Mouse (Mus musculus) urinary bladder, adult 2 months (tissue): ENCODE measurements around the gene Sh2d7. TPM values are rescaled to one million over a fixed set of nuclear protein-coding genes. Genes with fewer than 3 reads are reported as not detected.
A peak's percentile ranks its signal among the peaks of the same experiment; 100 is the strongest.
"Not testable (repeated sequence)": the region's sequence is repeated elsewhere in the genome, so short reads cannot be mapped to it uniquely, and the experiment has no call there.

ENCODE experiments used
- DNase-seq: peaks from one replicate; pipeline ENCODE4 v3.0.0; 2022; ENCODE audit warnings: low spot score
- polyA plus RNA-seq: library from polyadenylated mRNA; depleted of rRNA; stranded (reverse); fragments of >200 nt; gene quantifications from 2 replicates; pipeline ENCODE4 v1.2.3, GENCODE M21; 2012

Gene Sh2d7
- polyA plus RNA-seq, 1 experiment, result not detected

- no peak for DNase-seq
Observed at GRCm38 (mm10) chr9:54544212-54544953, 5.6 kb downstream of the Sh2d7 start.

- no peak for DNase-seq
Observed at GRCm38 (mm10) chr9:54544954-54545315, 6.2 kb downstream of the Sh2d7 start.

DNA sequence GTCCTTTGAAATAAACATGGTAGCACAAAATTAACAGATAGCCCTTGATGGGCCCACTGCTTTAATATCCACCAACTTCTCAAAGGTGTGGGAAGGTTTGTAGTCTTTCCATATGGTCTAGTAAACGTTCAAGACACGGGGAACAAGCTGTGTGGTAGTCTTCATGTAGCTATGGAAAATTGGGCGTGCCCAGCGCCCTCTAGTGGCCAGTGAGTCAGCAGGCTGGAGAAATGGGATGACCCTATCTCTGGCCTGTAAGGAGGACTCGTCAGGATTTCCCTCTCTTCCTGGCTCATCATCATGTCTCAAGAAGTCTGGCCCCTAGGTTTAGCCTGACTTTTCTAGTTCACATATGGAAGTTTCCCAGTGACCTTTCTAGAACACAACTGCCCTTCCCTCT is 8.8 kb downstream of the Sh2d7 start:
- DNase-seq, result no peak

GRCm38 (mm10) chr9:54549433-54549832 is 10.6 kb downstream of the Sh2d7 start:
- no peak for DNase-seq

GRCm38 (mm10) chr9:54552409-54552808 is 13.6 kb downstream of the Sh2d7 start:
- DNase-seq, result no peak

- DNase-seq, result no peak
Observed at GRCm38 (mm10) chr9:54555044-54555443, 16.3 kb downstream of the Sh2d7 start.

DNA sequence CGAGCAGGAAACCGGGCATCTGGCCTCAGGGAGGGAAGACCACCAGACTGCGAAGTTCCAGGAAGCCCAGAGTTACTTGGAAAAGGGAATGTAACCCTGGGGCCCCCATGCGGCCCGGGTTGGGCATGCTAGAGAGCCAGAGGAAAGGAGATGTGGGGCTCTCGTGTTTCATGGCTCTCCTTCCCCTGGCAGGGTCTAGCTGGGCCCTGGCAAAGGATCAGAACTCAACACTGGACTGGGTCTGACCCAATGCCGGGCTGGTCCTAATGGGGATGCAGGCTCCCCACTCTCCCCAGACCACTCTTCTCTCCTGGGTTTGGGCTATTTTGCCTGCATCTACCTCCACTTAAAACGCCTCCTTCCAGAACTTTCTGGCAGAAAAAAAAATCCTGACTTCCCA is 19.9 kb downstream of the Sh2d7 start:
- DNase-seq, result no peak

DNA sequence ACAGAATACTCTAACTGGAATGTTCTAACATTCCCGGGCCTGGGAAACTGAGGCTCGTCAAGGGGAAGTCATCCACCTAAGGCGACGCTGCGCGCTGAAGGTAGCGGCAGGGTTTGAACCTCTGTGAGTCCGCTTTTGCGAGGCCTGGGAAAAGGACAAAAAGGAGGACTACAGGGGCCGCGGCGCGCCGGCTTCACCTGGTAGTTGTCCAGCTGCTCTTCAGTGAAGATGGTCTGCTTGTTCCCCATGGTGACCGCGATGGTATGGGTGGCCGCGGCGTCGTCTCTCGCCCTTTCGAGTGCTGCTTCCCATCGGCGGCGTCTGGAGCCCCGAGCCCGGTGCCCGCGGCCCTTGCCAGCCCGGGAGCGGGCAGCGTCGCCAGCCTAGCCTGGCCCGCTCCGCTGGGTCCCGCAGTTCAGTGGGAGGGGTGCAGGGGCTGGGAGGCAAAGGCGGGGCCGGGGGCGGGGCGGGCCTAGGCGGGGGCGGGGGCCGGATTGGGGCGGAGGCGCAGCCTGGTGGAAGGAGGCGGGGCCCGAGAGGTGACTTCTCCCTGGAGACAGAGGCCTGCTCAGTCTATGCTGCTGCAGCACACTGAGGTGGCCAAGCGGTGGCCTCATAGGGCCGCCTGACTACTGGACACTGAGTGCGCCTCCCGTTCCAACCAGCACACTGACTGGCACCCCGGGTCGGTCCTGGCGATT is 21.1 kb downstream of the Sh2d7 start, which contains the start of gene Cib2:
Cib2 (minus strand) TSS at position 448 of the 701 bp plus-strand sequence.
- DNase-seq, result peak; percentile 58

GRCm38 (mm10) chr9:54560831-54561601 is 22.2 kb downstream of the Sh2d7 start:
- no peak for DNase-seq

DNA sequence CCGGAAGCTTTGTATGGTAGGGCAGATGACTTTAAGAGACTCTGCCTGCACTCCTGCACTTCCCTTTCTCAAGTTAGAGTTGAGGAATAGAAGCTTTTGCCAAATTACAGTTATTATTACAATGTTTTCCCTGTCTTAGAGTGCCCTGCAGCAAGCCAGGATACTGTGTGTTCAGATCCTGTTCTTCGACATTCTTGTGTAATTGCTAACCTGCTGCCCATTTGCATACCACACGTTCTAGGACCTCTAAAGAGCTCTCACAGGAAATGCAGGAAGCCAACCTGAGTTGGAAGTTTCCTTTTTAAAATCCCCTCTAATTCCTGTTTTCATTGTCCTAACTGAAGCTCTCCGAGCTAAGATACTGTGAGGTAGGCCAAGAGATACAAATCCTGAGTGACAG is 28.2 kb downstream of the Sh2d7 start:
- no peak for DNase-seq

DNA sequence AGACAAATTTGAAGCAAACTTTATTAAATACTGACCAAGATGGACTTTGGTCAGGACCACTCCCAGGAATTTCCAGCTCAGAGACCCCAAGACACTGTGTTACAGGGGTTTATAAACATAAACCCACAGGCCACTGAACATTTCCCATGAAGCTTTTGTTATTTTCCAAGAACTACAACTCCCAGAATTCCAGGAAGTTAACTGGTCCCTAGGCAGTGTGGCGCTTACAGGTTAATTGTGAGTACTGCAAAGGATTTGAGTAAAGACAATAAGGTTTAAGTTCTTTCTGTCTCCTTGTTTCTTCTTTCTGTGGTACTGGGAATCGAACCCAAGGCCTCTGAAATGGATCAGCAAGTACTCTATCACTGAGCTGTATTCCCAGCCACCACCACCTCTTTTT is 29.9 kb downstream of the Sh2d7 start:
- no peak for DNase-seq

GRCm38 (mm10) chr9:54571130-54571839 is 32.5 kb downstream of the Sh2d7 start:
- no peak for DNase-seq

DNA sequence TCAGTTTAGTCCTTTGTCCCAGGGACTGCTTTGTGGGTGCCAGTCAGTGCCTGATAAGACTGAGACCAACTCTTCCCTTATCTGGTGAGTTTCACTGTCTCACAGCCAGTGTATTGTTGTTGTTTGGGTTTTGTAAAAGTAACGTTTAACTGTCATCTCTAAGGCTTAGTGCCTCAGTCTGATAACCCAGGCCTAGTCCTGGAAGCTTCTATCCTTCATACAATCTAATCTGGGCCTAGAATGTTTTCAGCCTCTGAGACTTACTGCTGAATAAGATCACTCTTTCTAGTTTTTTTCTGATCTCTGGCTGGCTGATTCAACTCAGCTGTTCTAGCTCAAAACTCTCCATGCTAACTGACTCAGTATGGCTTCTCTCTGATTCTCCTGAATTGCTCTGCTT is 44.9 kb downstream of the Sh2d7 start:
- DNase-seq, result no peak

DNA sequence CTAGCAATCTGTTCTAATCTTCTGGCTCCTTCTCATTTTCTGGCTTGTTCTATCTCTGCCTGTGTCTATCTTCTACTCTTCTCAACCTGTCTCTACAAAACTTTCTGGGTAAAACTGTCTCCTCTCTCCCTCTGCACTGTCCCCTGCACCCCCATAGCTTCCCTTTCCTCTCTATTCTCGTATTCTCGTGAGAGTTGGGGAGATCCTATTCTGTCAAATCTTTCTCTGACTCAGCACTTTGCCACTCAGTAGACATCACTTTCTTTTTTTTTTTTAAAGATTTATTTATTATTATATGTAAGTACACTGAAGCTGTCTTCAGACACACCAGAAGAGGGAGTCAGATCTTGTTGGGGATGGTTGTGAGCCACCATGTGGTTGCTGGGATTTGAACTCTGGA is 45.3 kb downstream of the Sh2d7 start:
- DNase-seq, result not testable (repeated sequence)

GRCm38 (mm10) chr9:54585839-54586198 is 47.0 kb downstream of the Sh2d7 start:
- DNase-seq, result no peak

GRCm38 (mm10) chr9:54586199-54587061 is 47.6 kb downstream of the Sh2d7 start, which contains the start of gene Idh3a:
TSS of gene Idh3a (plus strand) at chr9:54586334.
- DNase-seq, result peak; percentile 95

- DNase-seq, result no peak
Observed at GRCm38 (mm10) chr9:54587863-54588262, 49.1 kb downstream of the Sh2d7 start.

- DNase-seq, result not testable (repeated sequence)
Observed at GRCm38 (mm10) chr9:54593652-54594051, 54.9 kb downstream of the Sh2d7 start.
